Mouse (Mus musculus) G1E (cell line): ENCODE measurements around the gene Csf2rb2. TPM values are rescaled to one million over a fixed set of nuclear protein-coding genes. Genes with fewer than 3 reads are reported as not detected.
A peak's percentile ranks its signal among the peaks of the same experiment; 100 is the strongest.
"Not testable (repeated sequence)": the region's sequence is repeated elsewhere in the genome, so short reads cannot be mapped to it uniquely, and the experiment has no call there.

Experiments used
- ATAC-seq: 2 replicates; pipeline ENCODE4 v1.8.0; 2016; ENCODE audit warnings: mild to moderate bottlenecking; ENCODE audit not compliant: insufficient number of reproducible peaks, poor library complexity, low FRiP score, severe bottlenecking; ENCODE audit errors: extremely low read depth
- DNase-seq: peaks from one replicate; pipeline ENCODE4 v3.0.0; 2012; ENCODE audit warnings: low spot score
- H3K27me3 ChIP-seq: 2 replicates; pipeline ENCODE4 v1.6.1; 2012; ENCODE audit warnings: mild to moderate bottlenecking, low read length, inconsistent platforms; ENCODE audit not compliant: insufficient read depth
- H3K36me3 ChIP-seq: replicated peaks from 2 replicates; pipeline ENCODE3; 2012; ENCODE audit warnings: mild to moderate bottlenecking, inconsistent platforms
- H3K4me1 ChIP-seq: 2 replicates; pipeline ENCODE4 v1.6.1; 2012; ENCODE audit warnings: low read depth, low read length, inconsistent platforms, mixed read lengths; ENCODE audit not compliant: insufficient read depth
- H3K4me3 ChIP-seq: 2 replicates; pipeline ENCODE4 v1.5.1; 2012; ENCODE audit warnings: low read depth, mild to moderate bottlenecking, inconsistent platforms, low read length, moderate library complexity, mixed read lengths
- H3K9me3 ChIP-seq: replicated peaks from 2 replicates; pipeline ENCODE4 v1.6.1; 2012; ENCODE audit warnings: inconsistent platforms
- CTCF ChIP-seq: IDR thresholded peaks from 2 replicates; pipeline ENCODE4 v1.5.1; 2012; ENCODE audit warnings: low read depth, low read length, inconsistent platforms, mixed read lengths
- GATA1 ChIP-seq: IDR thresholded peaks from 2 replicates; pipeline ENCODE4 v1.6.1; 2012; ENCODE audit warnings: borderline replicate concordance, low read length, inconsistent platforms, mixed read lengths
- GATA2 ChIP-seq: IDR thresholded peaks from 2 replicates; pipeline ENCODE4 v1.6.1; 2012; ENCODE audit warnings: low read depth, low read length, inconsistent platforms, borderline replicate concordance
- POLR2AphosphoS5 ChIP-seq: IDR thresholded peaks from 2 replicates; pipeline ENCODE4 v1.6.1; 2012; ENCODE audit warnings: low read depth, low read length, inconsistent platforms; ENCODE audit not compliant: insufficient replicate concordance
- TAL1 ChIP-seq: conservative IDR thresholded peaks from 2 replicates; pipeline ENCODE4 v1.6.1; 2012; ENCODE audit warnings: low read depth, low read length, inconsistent platforms, mixed read lengths
- polyA plus RNA-seq: library from polyadenylated mRNA; stranded (reverse); fragments of >175 nt; gene quantifications from 2 replicates; pipeline ENCODE4 v1.2.3, GENCODE M21; 2012
- total RNA-seq, 2 experiments: library from RNA; stranded (forward) in 1 of 2; stranded (reverse) in 1 of 2; fragments of 200-1000 nt in 1 of 2; fragments of >200 nt in 1 of 2; fragmentation: Nextera tagmentation in 1 of 2; gene quantifications; 2 replicates each; pipeline ENCODE4 v1.2.3; 2014 to 2017

Csf2rb2 gene
- total and polyA plus RNA-seq, 3 experiments = 15.4 to 46.8 (median 41.9) TPM

DNA sequence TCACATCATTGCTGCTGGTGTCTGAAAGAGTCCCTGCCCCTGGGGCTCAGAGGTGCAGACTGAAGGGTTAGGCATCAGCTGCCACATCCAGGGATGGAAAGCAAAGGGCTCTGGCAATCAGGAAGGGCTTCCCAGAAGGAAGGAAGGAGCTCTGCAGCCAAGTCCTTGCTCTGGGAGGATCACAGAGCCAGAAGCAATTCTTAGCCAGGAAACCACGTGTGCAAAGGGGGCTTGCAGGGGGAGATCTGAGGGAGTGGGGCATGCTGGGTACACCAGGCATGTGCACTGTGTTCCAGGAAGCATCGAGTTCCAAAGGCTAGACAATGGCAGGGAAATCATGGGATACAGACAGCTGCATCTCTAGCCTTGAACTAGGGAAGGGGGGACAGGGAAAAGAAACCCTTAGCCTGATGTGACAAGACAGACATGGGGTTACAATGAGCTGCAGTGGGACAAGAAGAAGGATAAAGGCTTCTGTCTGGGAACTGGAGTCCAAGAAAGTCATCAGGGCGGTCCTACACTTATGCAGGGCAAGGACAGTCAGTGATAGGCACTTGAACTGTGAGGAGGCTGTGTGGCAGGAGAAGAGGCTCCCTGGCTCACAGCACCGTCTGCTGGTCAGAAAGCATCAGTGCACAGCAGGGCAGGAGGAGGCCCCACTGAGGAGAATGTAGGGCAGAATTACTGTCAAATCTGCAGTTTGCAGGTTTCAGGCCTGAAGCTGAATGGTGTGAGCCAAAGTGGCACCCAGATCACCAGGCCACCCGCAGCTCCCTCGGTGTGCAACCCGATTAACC lies 34.3 kb upstream of the Csf2rb2 start:
- ATAC-seq, H3K4me3 ChIP-seq, H3K9me3 ChIP-seq: not testable (repeated sequence)
- Histone ChIP-seq H3K27me3 (peaks cover 63% of the 10 kb centered on the region), H3K36me3 (peaks cover 74% of the 10 kb centered on the region), H3K4me1 (peaks cover 39% of the 10 kb centered on the region)
- peak; percentile 58 for DNase-seq
- TF ChIP-seq CTCF = peak; percentile 96

DNA sequence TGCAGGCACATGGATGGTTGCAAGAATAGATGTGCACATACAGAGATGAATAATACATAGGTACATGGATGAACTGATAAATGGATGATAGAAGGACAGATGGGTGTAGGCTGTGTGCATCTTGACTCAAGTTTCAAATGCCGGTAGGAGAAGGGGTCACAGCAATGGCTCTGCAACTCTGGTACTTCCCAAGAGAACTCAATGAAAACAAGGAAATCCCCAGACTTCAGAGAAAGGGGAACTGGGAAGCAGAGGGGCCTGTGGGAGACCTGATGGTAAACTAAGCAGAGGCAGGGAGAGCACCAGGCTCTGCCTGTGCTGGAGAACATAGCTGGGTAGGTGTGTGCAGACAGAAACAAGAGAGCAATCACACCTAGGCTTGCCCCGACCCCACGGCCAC lies 28.9 kb upstream of the Csf2rb2 start:
- peaks cover 46% of the 10 kb centered on the region for H3K27me3 ChIP-seq
- H3K4me1 ChIP-seq = peaks cover 69% of the 10 kb centered on the region
- no peak for DNase-seq
- H3K9me3 ChIP-seq = no peaks in the 10 kb centered on the region
- TF ChIP-seq GATA1 (no peak), POLR2AphosphoS5 (no peak), CTCF (no peak), GATA2 (no peak), TAL1 (no peak)
- ATAC-seq = no peak
- H3K4me3 ChIP-seq = no peak overlapping the region
- H3K36me3 ChIP-seq = peaks cover 72% of the 10 kb centered on the region

DNA sequence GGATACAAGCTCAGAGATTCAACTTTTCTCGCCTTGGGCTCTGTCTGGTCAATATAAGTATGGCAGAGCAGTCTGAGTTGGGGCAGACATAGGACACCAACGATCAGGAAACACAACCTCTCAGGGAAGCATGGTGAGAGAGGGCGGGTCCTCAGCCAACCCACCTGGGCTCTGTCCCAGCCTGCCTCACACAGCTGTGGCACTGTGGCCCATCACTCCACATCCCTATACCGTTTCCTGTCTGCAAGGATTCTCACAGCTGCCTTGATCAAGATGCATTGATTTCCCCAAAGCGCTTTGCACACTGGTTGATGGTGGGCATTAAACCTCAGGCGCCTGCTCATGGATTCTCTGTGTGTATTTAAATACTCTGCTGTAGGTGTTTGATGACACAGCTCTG lies 27.5 kb upstream of the Csf2rb2 start:
- Histone ChIP-seq H3K4me1 (peaks cover 66% of the 10 kb centered on the region), H3K36me3 (peaks cover 65% of the 10 kb centered on the region)

DNA sequence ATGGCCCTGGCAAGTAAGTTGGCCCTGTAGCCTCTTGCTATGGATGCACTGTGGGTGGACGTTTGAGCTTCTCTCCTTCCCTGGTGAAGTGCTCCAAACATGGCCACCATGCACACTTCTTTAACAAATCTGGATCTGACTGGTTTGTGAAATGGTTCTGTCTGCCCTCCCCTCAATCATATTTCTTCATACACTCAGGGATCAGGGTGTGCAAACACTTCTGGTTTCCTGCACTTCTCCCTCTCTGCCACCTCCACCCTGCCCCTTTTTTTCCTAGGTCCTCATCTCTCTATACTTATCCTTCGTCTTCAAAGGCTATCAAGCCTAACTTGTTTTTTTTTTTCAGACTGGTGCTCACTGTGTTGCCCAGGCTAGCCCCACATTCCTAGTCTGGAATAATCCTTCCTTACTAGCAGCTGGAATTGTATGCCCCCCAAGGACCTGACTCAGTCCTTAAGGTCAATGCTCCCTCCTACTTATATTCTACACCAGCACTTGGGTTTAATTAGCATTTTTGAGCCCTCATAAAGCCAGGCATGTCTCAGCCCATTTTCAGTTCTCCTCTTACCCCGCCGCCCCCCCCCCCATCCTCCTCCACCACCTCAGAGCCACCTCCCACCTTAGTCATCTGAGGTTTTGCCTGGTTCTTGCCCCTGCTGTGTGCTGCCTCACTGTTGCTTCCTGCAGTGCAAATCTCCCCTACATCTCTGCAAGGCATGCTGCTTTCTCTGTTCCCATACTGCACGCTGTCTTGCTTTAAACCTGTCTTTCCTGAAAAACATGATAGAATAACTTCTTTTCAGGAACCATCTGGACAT lies 26.2 kb upstream of the Csf2rb2 start:
- Histone ChIP-seq H3K9me3 (no peaks in the 10 kb centered on the region), H3K36me3 (peaks cover 61% of the 10 kb centered on the region), H3K4me1 (peaks cover 72% of the 10 kb centered on the region), H3K4me3 (no peak overlapping the region; the same call in 1 of the 2 replicates), H3K27me3 (peaks cover 35% of the 10 kb centered on the region)
- ATAC-seq (no peak), DNase-seq (no peak)
- TF ChIP-seq POLR2AphosphoS5 = no peak
- TF ChIP-seq GATA1 = no peak
- no peak for TF ChIP-seq GATA2
- TF ChIP-seq TAL1 = no peak
- no peak for TF ChIP-seq CTCF

More for the DNA sequence above, 27.5 kb upstream of the Csf2rb2 start:
- TF ChIP-seq GATA1 (no peak), POLR2AphosphoS5 (no peak), GATA2 (no peak), CTCF (no peak), TAL1 (no peak)
- H3K9me3 ChIP-seq = no peaks in the 10 kb centered on the region
- H3K4me3 ChIP-seq = peak overlapping the region; percentile 27; the same call in 1 of the 2 replicates
- peaks cover 36% of the 10 kb centered on the region for H3K27me3 ChIP-seq
- ATAC-seq = no peak
- DNase-seq = no peak

DNA sequence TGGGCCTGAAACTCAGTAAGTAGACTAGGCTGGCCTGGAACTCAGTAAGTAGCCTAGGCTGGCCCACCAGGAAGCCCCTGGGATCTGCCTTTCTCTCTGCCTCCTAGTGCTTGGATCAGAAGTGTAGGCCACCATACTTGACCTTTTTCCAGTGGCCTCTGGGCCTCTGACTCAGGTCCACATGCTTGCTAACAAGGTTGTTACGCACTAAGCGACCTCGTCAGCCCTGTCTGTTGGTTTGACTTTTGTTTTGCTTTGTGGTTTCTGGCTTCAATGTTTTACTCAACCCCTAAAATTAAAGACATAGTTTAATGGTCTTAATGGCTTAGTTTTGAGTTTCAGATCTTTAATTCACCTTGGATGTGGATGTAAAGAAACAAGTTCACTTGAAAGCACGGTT lies 25.2 kb upstream of the Csf2rb2 start:
- no peak for ATAC-seq
- Histone ChIP-seq H3K9me3 (no peaks in the 10 kb centered on the region), H3K4me3 (no peak overlapping the region; the same call in 1 of the 2 replicates), H3K27me3 (peaks cover 27% of the 10 kb centered on the region), H3K4me1 (peaks cover 78% of the 10 kb centered on the region), H3K36me3 (peaks cover 50% of the 10 kb centered on the region)
- TF ChIP-seq CTCF (no peak), POLR2AphosphoS5 (no peak), GATA1 (no peak), GATA2 (no peak), TAL1 (no peak)
- no peak for DNase-seq

DNA sequence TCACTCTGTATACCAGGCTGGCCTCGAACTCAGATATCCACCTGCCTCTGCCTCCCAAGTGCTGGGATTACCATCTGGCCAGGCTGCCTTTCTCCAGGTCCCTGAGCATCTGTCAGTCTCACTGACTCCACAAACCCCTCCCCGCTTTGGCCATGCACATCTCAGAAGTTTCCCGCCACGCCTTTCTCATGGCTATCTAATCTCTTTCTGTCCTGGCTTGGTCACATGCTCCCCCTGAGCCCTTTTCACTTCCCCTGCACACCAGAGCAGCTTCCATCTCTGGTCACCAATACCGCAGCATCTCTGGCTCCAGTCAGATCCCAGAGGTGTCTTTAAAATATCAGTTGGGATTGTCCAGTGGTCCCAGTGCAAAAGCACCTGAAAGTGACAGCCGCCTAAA lies 24.5 kb upstream of the Csf2rb2 start:
- Histone ChIP-seq H3K4me3 (peak overlapping the region; percentile 23; the same call in 1 of the 2 replicates), H3K27me3 (peaks cover 21% of the 10 kb centered on the region), H3K36me3 (peaks cover 45% of the 10 kb centered on the region), H3K4me1 (peaks cover 81% of the 10 kb centered on the region)
- not testable (repeated sequence) for H3K9me3 ChIP-seq, DNase-seq
- ATAC-seq = peak; percentile 17; the same call in 1 of the 2 replicates
